Mouse (Mus musculus): ENCODE measurements around the gene Gm43638. TPM values are rescaled to one million over a fixed set of nuclear protein-coding genes. Genes with fewer than 3 reads are reported as not detected.
"Not testable (repeated sequence)": the region's sequence is repeated elsewhere in the genome, so short reads cannot be mapped to it uniquely, and the experiment has no call there.

The Gm43638 gene
- total and polyA plus RNA-seq, 3 experiments, result not detected

DNA sequence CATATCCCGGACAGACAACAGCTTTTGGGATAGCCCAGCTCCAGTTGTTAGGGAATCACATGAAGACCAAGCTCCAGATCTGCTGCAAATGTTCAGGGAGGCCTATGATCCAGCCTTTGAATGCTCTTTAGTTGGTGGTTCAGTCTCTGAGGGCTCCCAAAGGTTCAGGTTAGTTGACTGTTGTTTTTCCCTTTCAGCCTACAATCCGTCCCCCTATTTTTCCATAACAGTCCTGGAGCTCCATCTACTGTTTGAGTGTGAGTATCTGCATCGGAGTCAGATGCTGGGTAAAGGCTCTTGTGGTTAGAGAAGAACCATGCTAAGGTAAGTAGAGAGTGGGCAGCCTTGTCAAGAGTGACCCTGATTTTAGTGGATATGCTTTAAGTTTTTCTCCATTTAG lies 50.3 kb downstream of the Gm43638 start:
- H3K4me2 ChIP-seq (ENCODE audit: insufficient read depth, low read depth, poor library complexity, severe bottlenecking), result no peak overlapping the region
- dilution Hi-C loops (cut with MboI; ENCODE audit: extremely low pct_ligation_motif_present, extremely low pct_unique_long_range_greater_than_20kb, low sequenced_read_pairs) (no loop called here), in situ Hi-C loops (cut with MboI; ENCODE audit: low pct_ligation_motif_present, low pct_unique_long_range_greater_than_20kb, low sequenced_read_pairs) (no loop called here)
- H3K27ac ChIP-seq (ENCODE audit: insufficient read depth, low read depth), result no peak overlapping the region
- no peaks in the 10 kb centered on the region for H3K79me2 ChIP-seq (replicated peaks; ENCODE audit: control insufficient read depth, extremely low read depth, insufficient read depth, poor library complexity, severe bottlenecking)
- no peaks in the 10 kb centered on the region for H3K36me3 ChIP-seq (replicated peaks in 1 of 2; ENCODE audit: control insufficient read depth in 1 of 2, insufficient read depth in 1 of 2, low read length in 1 of 2)
- TF ChIP-seq RAD21 (IDR thresholded peaks at IDR 0.05; ENCODE audit: low read depth, low read length) (peak; percentile 33), BHLHE40 (IDR thresholded peaks at IDR 0.05; ENCODE audit: low read depth, low read length) (no peak), CTCF (conservative IDR thresholded peaks at IDR 0.05 in 1 of 2, IDR thresholded peaks at IDR 0.05 in 1 of 2; ENCODE audit: low read depth in 2 of 2, low read length in 2 of 2) (peak in 1 of 2 experiments; percentile 31; a peak in 2 of 4 replicates)
- no peak overlapping the region for H3K4me3 ChIP-seq (replicated peaks in 1 of 3; ENCODE audit: low read depth in 2 of 3, low read length in 2 of 3, poor library complexity in 1 of 3)
- no peaks in the 10 kb centered on the region for H3K4me1 ChIP-seq (ENCODE audit: control insufficient read depth in 1 of 2, insufficient read depth in 2 of 2)
- H3K27me3 ChIP-seq (replicated peaks), result no peaks in the 10 kb centered on the region
- H3K9ac ChIP-seq (ENCODE audit: insufficient read depth, low read depth), result no peak overlapping the region
- no peaks in the 10 kb centered on the region for H3K9me3 ChIP-seq (replicated peaks; ENCODE audit: low read length)
- peak; percentile 18 for DNase-seq (ENCODE audit: extremely low read depth)

DNA sequence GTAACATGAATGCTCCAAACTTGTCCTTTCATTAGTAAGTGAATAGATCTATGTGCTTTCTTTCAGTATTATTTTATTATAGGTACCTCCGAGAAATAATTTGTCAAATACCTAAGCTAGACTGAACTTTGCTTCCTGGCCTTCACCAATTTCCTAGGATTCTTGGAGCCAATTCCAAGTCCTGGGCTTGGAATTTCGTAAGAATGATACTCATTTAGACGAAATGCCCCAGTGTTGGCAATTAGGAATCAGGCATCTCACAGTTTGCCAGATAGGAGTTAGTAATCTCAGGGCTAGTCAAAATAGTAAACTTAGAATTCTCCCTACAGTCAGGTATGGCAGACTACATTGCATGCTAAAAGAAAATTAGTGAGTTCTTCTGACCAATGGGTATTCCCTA lies 60.9 kb downstream of the Gm43638 start:
- Histone ChIP-seq H3K4me1 (ENCODE audit: control insufficient read depth in 1 of 2, insufficient read depth in 2 of 2) (no peaks in the 10 kb centered on the region), H3K9me3 (replicated peaks; ENCODE audit: low read length) (no peaks in the 10 kb centered on the region), H3K36me3 (replicated peaks in 1 of 2; ENCODE audit: control insufficient read depth in 1 of 2, insufficient read depth in 1 of 2, low read length in 1 of 2) (no peaks in the 10 kb centered on the region), H3K27me3 (replicated peaks) (no peaks in the 10 kb centered on the region), H3K4me2 (ENCODE audit: insufficient read depth, low read depth, poor library complexity, severe bottlenecking) (no peak overlapping the region), H3K27ac (ENCODE audit: insufficient read depth, low read depth) (no peak overlapping the region), H3K4me3 (replicated peaks in 1 of 3; ENCODE audit: low read depth in 2 of 3, low read length in 2 of 3, poor library complexity in 1 of 3) (no peak overlapping the region), H3K9ac (ENCODE audit: insufficient read depth, low read depth) (no peak overlapping the region), H3K79me2 (replicated peaks; ENCODE audit: control insufficient read depth, extremely low read depth, insufficient read depth, poor library complexity, severe bottlenecking) (no peaks in the 10 kb centered on the region)
- no peak for DNase-seq (ENCODE audit: extremely low read depth)
- TF ChIP-seq E2F4 (IDR thresholded peaks at IDR 0.05; ENCODE audit: insufficient replicate concordance, low read depth, low read length), result no peak
- no peak for TF ChIP-seq KAT2A (IDR thresholded peaks at IDR 0.05; ENCODE audit: insufficient replicate concordance, low read length)
- TF ChIP-seq ZNF384 (IDR thresholded peaks at IDR 0.05; ENCODE audit: low read depth, low read length), result no peak
- no peak for TF ChIP-seq USF1 (IDR thresholded peaks at IDR 0.05; ENCODE audit: low read depth, low read length)
- no peak for TF ChIP-seq HCFC1 (IDR thresholded peaks at IDR 0.05; ENCODE audit: low read depth, low read length)
- in situ Hi-C loops (cut with MboI; ENCODE audit: low pct_ligation_motif_present, low pct_unique_long_range_greater_than_20kb, low sequenced_read_pairs) (no loop called here), dilution Hi-C loops (cut with MboI; ENCODE audit: extremely low pct_ligation_motif_present, extremely low pct_unique_long_range_greater_than_20kb, low sequenced_read_pairs) (no loop called here)

DNA sequence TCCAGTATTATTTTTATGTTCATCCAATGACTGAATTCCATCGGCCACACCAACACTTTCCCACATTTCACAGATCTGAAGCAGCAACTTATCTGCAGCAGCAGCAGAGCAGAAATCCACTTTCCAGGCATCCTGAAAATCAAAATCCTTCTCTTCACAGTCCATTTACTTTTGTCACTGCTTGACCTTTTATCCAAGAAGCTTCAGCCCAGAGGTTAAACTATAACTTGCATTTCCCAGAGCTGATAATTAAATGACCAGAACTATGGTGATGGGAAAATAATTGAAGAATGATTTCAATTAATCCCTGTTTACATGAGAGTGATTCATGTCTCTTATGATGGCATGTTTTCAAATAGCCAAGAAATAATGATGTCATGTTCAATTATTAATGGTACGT lies 62.6 kb downstream of the Gm43638 start, which contains the start of gene Ugt2b38:
TSS of gene Ugt2b38 (minus strand) at position 163 of the 400 bp plus-strand sequence.
- dilution Hi-C loops (cut with MboI; ENCODE audit: extremely low pct_ligation_motif_present, extremely low pct_unique_long_range_greater_than_20kb, low sequenced_read_pairs); H3K79me2 ChIP-seq (replicated peaks; ENCODE audit: control insufficient read depth, extremely low read depth, insufficient read depth, poor library complexity, severe bottlenecking); H3K4me2 ChIP-seq (ENCODE audit: insufficient read depth, low read depth, poor library complexity, severe bottlenecking); DNase-seq (ENCODE audit: extremely low read depth); H3K9ac ChIP-seq (ENCODE audit: insufficient read depth, low read depth); H3K4me1 ChIP-seq (ENCODE audit: control insufficient read depth in 1 of 2, insufficient read depth in 2 of 2); H3K27me3 ChIP-seq (replicated peaks); H3K9me3 ChIP-seq (replicated peaks; ENCODE audit: low read length); H3K27ac ChIP-seq (ENCODE audit: insufficient read depth, low read depth); H3K36me3 ChIP-seq (replicated peaks in 1 of 2; ENCODE audit: control insufficient read depth in 1 of 2, insufficient read depth in 1 of 2, low read length in 1 of 2); in situ Hi-C loops (cut with MboI; ENCODE audit: low pct_ligation_motif_present, low pct_unique_long_range_greater_than_20kb, low sequenced_read_pairs); H3K4me3 ChIP-seq (replicated peaks in 1 of 3; ENCODE audit: low read depth in 2 of 3, low read length in 2 of 3, poor library complexity in 1 of 3): not testable (repeated sequence)

Other genes starting within 250 kb of the Gm43638 start
- gene Ugt2b37, start 232.0 kb downstream of the Gm43638 start, total RNA-seq (2012; rRNA removed), result not detected in 2 replicates
- not detected in 2 replicates for gene Ugt2b37, start 232.0 kb downstream of the Gm43638 start, total RNA-seq (2014; rRNA removed)
- not detected in 2 replicates for gene Ugt2b37, start 232.0 kb downstream of the Gm43638 start, polyA plus RNA-seq (2012; ENCODE audit: insufficient read length, low read depth)
- gene Ugt2a3, start 149.6 kb downstream of the Gm43638 start, total RNA-seq (2012; rRNA removed), result not detected in 2 replicates
- not detected in 2 replicates for gene Ugt2a3, start 149.6 kb downstream of the Gm43638 start, total RNA-seq (2014; rRNA removed)
- gene Ugt2a3, start 149.6 kb downstream of the Gm43638 start, polyA plus RNA-seq (2012; ENCODE audit: insufficient read length, low read depth), result not detected in 2 replicates
- not detected in 2 replicates for gene Ugt2b38, start 62.6 kb downstream of the Gm43638 start, total RNA-seq (2012; rRNA removed)
- gene Ugt2b38, start 62.6 kb downstream of the Gm43638 start, total RNA-seq (2014; rRNA removed), result not detected in 2 replicates
- gene Ugt2b38, start 62.6 kb downstream of the Gm43638 start, polyA plus RNA-seq (2012; ENCODE audit: insufficient read length, low read depth), result not detected in 2 replicates
- gene Ugt2a2, start 4.5 kb downstream of the Gm43638 start, total RNA-seq (2012; rRNA removed), result not detected in 2 replicates
- not detected in 2 replicates for gene Ugt2a2, start 4.5 kb downstream of the Gm43638 start, total RNA-seq (2014; rRNA removed)
- gene Ugt2a2, start 4.5 kb downstream of the Gm43638 start, polyA plus RNA-seq (2012; ENCODE audit: insufficient read length, low read depth), result not detected in 2 replicates
- not detected in 2 replicates for gene Ugt2a1, start 4.1 kb upstream of the Gm43638 start, total RNA-seq (2012; rRNA removed)
- not detected in 2 replicates for gene Ugt2a1, start 4.1 kb upstream of the Gm43638 start, total RNA-seq (2014; rRNA removed)
- not detected in 2 replicates for gene Ugt2a1, start 4.1 kb upstream of the Gm43638 start, polyA plus RNA-seq (2012; ENCODE audit: insufficient read length, low read depth)
- gene Sult1b1, start 51.4 kb upstream of the Gm43638 start, total RNA-seq (2012; rRNA removed), result not detected in 2 replicates
- not detected in 2 replicates for gene Sult1b1, start 51.4 kb upstream of the Gm43638 start, total RNA-seq (2014; rRNA removed)
- not detected in 2 replicates for gene Sult1b1, start 51.4 kb upstream of the Gm43638 start, polyA plus RNA-seq (2012; ENCODE audit: insufficient read length, low read depth)
- gene Sult1d1, start 82.2 kb upstream of the Gm43638 start, total RNA-seq (2012; rRNA removed), result not detected in 2 replicates
- not detected in 2 replicates for gene Sult1d1, start 82.2 kb upstream of the Gm43638 start, total RNA-seq (2014; rRNA removed)
- gene Sult1d1, start 82.2 kb upstream of the Gm43638 start, polyA plus RNA-seq (2012; ENCODE audit: insufficient read length, low read depth), result not detected in 2 replicates
- not detected in 2 replicates for gene Sult1e1, start 104.8 kb upstream of the Gm43638 start, total RNA-seq (2012; rRNA removed)
- gene Sult1e1, start 104.8 kb upstream of the Gm43638 start, total RNA-seq (2014; rRNA removed), result not detected in 2 replicates
- gene Sult1e1, start 104.8 kb upstream of the Gm43638 start, polyA plus RNA-seq (2012; ENCODE audit: insufficient read length, low read depth), result not detected in 2 replicates
- not detected in 2 replicates for gene Csn1s1, start 179.4 kb upstream of the Gm43638 start, total RNA-seq (2012; rRNA removed)
- gene Csn1s1, start 179.4 kb upstream of the Gm43638 start, total RNA-seq (2014; rRNA removed), result not detected in 2 replicates
- gene Csn1s1, start 179.4 kb upstream of the Gm43638 start, polyA plus RNA-seq (2012; ENCODE audit: insufficient read length, low read depth), result not detected in 2 replicates
- gene Csn2, start 212.8 kb upstream of the Gm43638 start, total RNA-seq (2012; rRNA removed), result not detected in 2 replicates
- gene Csn2, start 212.8 kb upstream of the Gm43638 start, total RNA-seq (2014; rRNA removed), result 0.24 and 0.26 TPM in 2 replicates
- not detected in 2 replicates for gene Csn2, start 212.8 kb upstream of the Gm43638 start, polyA plus RNA-seq (2012; ENCODE audit: insufficient read length, low read depth)